Mouse (Mus musculus) limb, embryonic 10.5 days (tissue): ENCODE data around the gene Rln3. TPM values are rescaled to one million over a fixed set of nuclear protein-coding genes. Genes with fewer than 3 reads are reported as not detected.

ENCODE experiments used
- DNase-seq: peaks from one replicate; pipeline ENCODE4 v3.0.0-alpha.2; 2017; ENCODE audit warnings: low spot score
- H3K27ac ChIP-seq: fragments of 300-500 bp; sonication (generic); 2 replicates; pipeline ENCODE4 v1.5.1; 2016; ENCODE audit warnings: mild to moderate bottlenecking
- H3K27me3 ChIP-seq: fragments of 300-500 bp; sonication (generic); 2 replicates; pipeline ENCODE4 v1.6.1; 2016; ENCODE audit warnings: low read depth, mild to moderate bottlenecking; ENCODE audit not compliant: poor library complexity, severe bottlenecking
- H3K36me3 ChIP-seq: fragments of 300-500 bp; sonication (generic); 2 replicates; pipeline ENCODE4 v1.6.1; 2016; ENCODE audit warnings: mild to moderate bottlenecking, moderate library complexity
- H3K4me1 ChIP-seq: fragments of 300-500 bp; sonication (generic); 2 replicates; pipeline ENCODE4 v1.6.1; 2016
- H3K4me3 ChIP-seq: fragments of 300-500 bp; sonication (generic); 2 replicates; pipeline ENCODE4 v1.5.1; 2016; ENCODE audit warnings: mild to moderate bottlenecking, moderate library complexity
- H3K9me3 ChIP-seq: fragments of 300-500 bp; sonication (generic); replicated peaks from 2 replicates; pipeline ENCODE4 v1.6.1; 2016; ENCODE audit warnings: mild to moderate bottlenecking
- WGBS: fragments of 180-500 bp; shearing (Covaris S2); methylation state at CpG from one replicate; pipeline ENCODE4 v1.1.7; 2016; 5-methylcytosine and 5-hydroxymethylcytosine counted together
- polyA plus RNA-seq: library from polyadenylated mRNA; unstranded; fragments of >200 nt; fragmentation: Nextera tagmentation; extraction: Ambion mirVana; gene quantifications from 2 replicates; pipeline ENCODE4 v1.2.1, GENCODE M21; 2016

Gene Rln3
- polyA plus RNA-seq: not detected in 2 replicates

DNA sequence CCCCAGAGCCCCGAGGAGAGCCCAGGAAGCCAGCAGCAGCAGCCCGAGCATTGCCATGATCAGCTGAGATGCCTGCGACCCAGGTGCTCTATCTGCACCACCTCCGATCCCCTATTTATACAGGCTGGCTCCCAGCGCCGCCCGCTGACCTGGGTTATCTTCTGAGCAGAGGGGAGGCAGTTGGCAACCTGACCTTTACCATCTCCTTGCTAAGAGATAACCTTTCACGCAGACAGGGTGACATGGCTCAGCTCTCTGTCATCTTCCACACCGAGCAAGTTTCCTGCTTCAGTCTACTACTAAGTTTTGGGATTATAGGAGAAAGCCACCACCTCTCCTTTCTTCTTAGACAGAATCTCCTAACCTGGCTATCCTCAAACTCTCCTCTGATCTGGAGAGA lies at the start of gene Rln3:
Rln3 (minus strand) TSS at position 101 of the 400 bp plus-strand sequence.
- Histone ChIP-seq H3K9me3 (no peaks in the 10 kb centered on the region), H3K27ac (no peak within 1 kb of the TSS), H3K4me1 (peaks cover 24% of the 10 kb centered on the region), H3K4me3 (peak within 1 kb of the TSS; percentile 27), H3K27me3 (peaks cover 80% of the 10 kb centered on the region), H3K36me3 (no peaks in the 10 kb centered on the region)
- DNase-seq: no peak
- WGBS: 6% methylated on average over 9 of the region's 9 CpGs

- Histone ChIP-seq H3K4me3 (no peak overlapping the region), H3K36me3 (peaks cover 100% of the 10 kb centered on the region)
Observed at GRCm38 (mm10) chr8:84090585-84090984, 45.8 kb upstream of the Rln3 start.

DNA sequence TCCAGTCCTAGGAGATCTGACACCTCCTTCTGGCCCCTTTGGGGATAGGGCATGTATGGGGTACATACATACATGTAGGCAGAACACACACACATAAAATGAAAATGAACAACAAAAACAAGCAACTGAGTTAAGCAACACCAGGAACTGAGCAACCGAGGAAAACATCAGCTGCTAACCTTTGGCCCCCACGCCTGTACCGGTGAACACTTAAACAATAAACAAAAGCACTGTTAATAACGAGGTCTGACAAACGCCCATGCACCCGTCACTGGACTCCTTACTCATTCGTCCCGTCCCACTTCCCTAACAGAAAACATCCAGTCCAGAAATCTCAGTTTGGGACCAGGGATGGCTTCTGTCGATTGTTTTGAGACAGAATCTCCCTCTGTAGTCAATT lies 44.5 kb upstream of the Rln3 start:
- DNase-seq: no peak
- WGBS: 90% methylated on average over 9 of the region's 9 CpGs
- Histone ChIP-seq H3K36me3 (peaks cover 100% of the 10 kb centered on the region), H3K4me3 (no peak overlapping the region), H3K9me3 (no peaks in the 10 kb centered on the region), H3K27me3 (no peaks in the 10 kb centered on the region), H3K4me1 (peaks cover 8% of the 10 kb centered on the region), H3K27ac (no peak overlapping the region)

More at GRCm38 (mm10) chr8:84090585-84090984, 45.8 kb upstream of the Rln3 start:
- H3K4me1 ChIP-seq: no peaks in the 10 kb centered on the region
- WGBS: 91% methylated on average over 8 of the region's 8 CpGs
- no peak for DNase-seq
- no peak overlapping the region for H3K27ac ChIP-seq
- H3K9me3 ChIP-seq: no peaks in the 10 kb centered on the region
- no peaks in the 10 kb centered on the region for H3K27me3 ChIP-seq

GRCm38 (mm10) chr8:84087821-84088220 lies 43.0 kb upstream of the Rln3 start:
- H3K9me3 ChIP-seq: no peaks in the 10 kb centered on the region
- no peak overlapping the region for H3K4me3 ChIP-seq
- H3K36me3 ChIP-seq: peaks cover 100% of the 10 kb centered on the region
- WGBS: 96% methylated on average over 14 of the region's 14 CpGs
- H3K27me3 ChIP-seq: no peaks in the 10 kb centered on the region
- H3K27ac ChIP-seq: no peak overlapping the region; the same call in 1 of the 2 replicates
- DNase-seq: no peak
- H3K4me1 ChIP-seq: peaks cover 16% of the 10 kb centered on the region

DNA sequence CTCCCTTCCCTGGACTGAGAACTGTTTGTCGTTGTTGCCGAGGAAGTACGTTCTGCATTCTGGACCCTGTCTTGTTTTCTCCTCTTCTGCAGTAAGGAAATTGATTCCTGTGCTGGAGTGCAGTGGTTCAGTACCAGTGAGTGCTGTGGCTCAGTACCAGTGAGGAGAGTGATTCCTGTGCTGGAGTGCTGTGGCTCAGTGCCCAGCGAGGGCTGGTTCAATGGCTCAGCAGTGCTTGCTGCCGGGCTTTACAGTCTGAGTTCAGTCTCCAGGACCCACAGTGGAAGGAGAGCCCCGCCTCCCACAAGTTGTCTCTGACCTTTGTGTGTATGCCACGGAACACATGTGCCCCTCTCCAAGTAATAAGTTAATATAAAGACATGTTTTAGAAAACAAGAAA lies 42.4 kb upstream of the Rln3 start:
- peaks cover 16% of the 10 kb centered on the region for H3K4me1 ChIP-seq
- no peak for DNase-seq
- H3K27ac ChIP-seq: no peak overlapping the region
- H3K36me3 ChIP-seq: peaks cover 100% of the 10 kb centered on the region
- no peak overlapping the region for H3K4me3 ChIP-seq
- no peaks in the 10 kb centered on the region for H3K27me3 ChIP-seq
- WGBS: 90% methylated on average over 7 of the region's 7 CpGs
- H3K9me3 ChIP-seq: no peaks in the 10 kb centered on the region

- peaks cover 16% of the 10 kb centered on the region for H3K4me1 ChIP-seq
- no peaks in the 10 kb centered on the region for H3K27me3 ChIP-seq
- H3K27ac ChIP-seq: 0 out of 2 replicates have a peak overlapping the region, but pooled peaks have one; percentile 15
- peaks cover 98% of the 10 kb centered on the region for H3K36me3 ChIP-seq
- WGBS: 34% methylated on average over 42 of the region's 42 CpGs
- H3K4me3 ChIP-seq: 0 out of 2 replicates have a peak overlapping the region, but pooled peaks have one; percentile 15
- H3K9me3 ChIP-seq: no peaks in the 10 kb centered on the region
- no peak for DNase-seq
Observed at GRCm38 (mm10) chr8:84084341-84085115, 39.7 kb upstream of the Rln3 start.

GRCm38 (mm10) chr8:84083829-84084241 lies 39.0 kb upstream of the Rln3 start:
- no peak for DNase-seq
- Histone ChIP-seq H3K27ac (no peak overlapping the region), H3K36me3 (peaks cover 95% of the 10 kb centered on the region), H3K4me1 (peaks cover 16% of the 10 kb centered on the region), H3K9me3 (no peaks in the 10 kb centered on the region), H3K27me3 (no peaks in the 10 kb centered on the region), H3K4me3 (no peak overlapping the region)
- WGBS: 22% methylated on average over 8 of the region's 8 CpGs

GRCm38 (mm10) chr8:84079206-84079605 lies 34.4 kb upstream of the Rln3 start:
- Histone ChIP-seq H3K27me3 (no peaks in the 10 kb centered on the region), H3K36me3 (peaks cover 94% of the 10 kb centered on the region), H3K4me1 (peaks cover 28% of the 10 kb centered on the region), H3K4me3 (no peak overlapping the region), H3K27ac (no peak overlapping the region), H3K9me3 (no peaks in the 10 kb centered on the region)
- WGBS: 88% methylated on average over 5 of the region's 5 CpGs
- no peak for DNase-seq

DNA sequence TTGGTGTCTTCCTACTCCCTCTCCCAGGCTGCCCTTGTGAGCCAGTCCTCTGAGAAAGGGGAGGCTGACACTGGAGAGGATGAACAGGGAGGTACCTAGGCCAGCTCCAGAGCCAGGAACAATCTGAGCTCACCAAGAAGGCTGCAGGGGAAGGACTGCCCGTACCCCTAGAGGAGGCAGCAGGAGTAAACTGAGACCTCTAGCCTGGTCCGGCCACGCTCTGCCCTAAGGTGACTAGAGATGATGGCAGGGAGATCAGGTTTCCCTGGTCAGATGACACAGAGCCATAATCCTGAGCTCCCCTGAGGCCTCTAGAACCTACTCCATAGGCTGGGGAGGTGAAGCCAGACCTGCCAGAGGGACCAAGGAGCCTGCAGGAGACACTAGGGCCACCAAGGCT lies 32.0 kb upstream of the Rln3 start:
- H3K4me3 ChIP-seq: no peak overlapping the region
- H3K27me3 ChIP-seq: no peaks in the 10 kb centered on the region
- 0 out of 2 replicates have a peak overlapping the region, but pooled peaks have one; percentile 11 for H3K27ac ChIP-seq
- H3K4me1 ChIP-seq: peaks cover 38% of the 10 kb centered on the region
- H3K9me3 ChIP-seq: no peaks in the 10 kb centered on the region
- H3K36me3 ChIP-seq: peaks cover 75% of the 10 kb centered on the region
- DNase-seq: no peak
- WGBS: 42% methylated on average over 3 of the region's 3 CpGs

DNA sequence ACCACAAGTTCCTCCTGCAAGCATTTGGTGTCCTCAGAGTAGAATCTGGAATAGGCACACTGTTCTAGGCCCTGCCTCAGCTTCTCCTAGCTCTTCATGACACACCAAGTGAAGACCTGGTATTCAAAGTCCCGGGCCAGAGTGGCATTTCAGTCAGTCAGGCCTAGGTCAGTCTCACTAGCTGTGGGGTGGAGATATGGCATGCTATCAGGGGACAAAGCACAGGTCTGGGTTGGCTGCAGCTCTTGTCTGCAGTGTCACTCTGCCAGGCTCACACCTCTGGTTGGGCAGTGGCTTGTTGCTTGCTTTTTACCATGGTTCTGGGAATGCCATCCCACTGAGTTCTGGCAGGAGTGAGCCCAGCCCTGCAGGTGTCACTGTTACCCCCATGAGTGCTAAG lies 31.6 kb upstream of the Rln3 start:
- Histone ChIP-seq H3K9me3 (no peaks in the 10 kb centered on the region), H3K27me3 (no peaks in the 10 kb centered on the region), H3K27ac (no peak overlapping the region), H3K4me3 (no peak overlapping the region), H3K36me3 (peaks cover 73% of the 10 kb centered on the region), H3K4me1 (peaks cover 39% of the 10 kb centered on the region)
- DNase-seq: no peak
- WGBS: 97% methylated on average over 1 of the region's 1 CpGs

DNA sequence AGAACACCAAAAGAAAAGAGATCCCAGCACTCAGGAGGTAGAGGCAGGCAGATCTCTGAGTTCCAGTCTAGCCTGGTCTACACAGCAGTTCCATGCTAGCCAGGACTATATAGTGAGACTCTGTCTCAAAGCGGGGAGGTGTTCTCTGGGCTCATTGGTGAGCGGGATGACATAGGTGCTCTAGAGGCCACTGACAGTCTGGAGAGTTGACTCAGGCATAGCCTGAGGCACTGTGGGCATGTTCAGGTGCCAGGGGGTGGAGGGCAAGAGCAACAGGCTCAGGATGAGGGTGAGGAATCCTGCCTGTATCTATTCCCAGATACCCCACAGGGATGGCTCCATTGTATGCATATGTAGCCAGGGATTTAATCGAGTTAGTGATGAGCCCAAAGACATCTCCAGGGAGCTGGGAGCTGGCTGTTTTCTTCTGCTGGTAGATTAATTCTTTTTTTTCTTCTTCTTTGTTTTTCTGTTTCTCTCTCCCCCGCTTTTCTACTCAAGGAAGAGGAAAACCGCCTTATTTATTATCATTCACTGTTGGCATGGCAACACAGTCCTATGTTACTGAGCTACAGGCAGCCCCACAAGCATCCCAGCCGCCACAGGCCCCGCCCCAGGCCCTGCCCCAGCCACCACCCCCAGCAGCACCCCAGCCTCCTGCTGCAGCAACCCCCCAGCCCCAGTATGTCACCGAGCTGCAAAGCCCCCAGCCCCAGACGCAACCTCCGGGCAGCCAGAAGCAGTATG lies 28.6 kb upstream of the Rln3 start:
- H3K9me3 ChIP-seq: no peaks in the 10 kb centered on the region
- peaks cover 58% of the 10 kb centered on the region for H3K4me1 ChIP-seq
- H3K27me3 ChIP-seq: no peaks in the 10 kb centered on the region
- no peak overlapping the region for H3K27ac ChIP-seq
- no peak overlapping the region for H3K4me3 ChIP-seq
- WGBS: 69% methylated on average over 10 of the region's 10 CpGs
- peaks cover 46% of the 10 kb centered on the region for H3K36me3 ChIP-seq
- no peak for DNase-seq

GRCm38 (mm10) chr8:84072321-84072720 lies 27.5 kb upstream of the Rln3 start:
- no peak for DNase-seq
- 92% methylated on average over 10 of the region's 10 CpGs for WGBS

DNA sequence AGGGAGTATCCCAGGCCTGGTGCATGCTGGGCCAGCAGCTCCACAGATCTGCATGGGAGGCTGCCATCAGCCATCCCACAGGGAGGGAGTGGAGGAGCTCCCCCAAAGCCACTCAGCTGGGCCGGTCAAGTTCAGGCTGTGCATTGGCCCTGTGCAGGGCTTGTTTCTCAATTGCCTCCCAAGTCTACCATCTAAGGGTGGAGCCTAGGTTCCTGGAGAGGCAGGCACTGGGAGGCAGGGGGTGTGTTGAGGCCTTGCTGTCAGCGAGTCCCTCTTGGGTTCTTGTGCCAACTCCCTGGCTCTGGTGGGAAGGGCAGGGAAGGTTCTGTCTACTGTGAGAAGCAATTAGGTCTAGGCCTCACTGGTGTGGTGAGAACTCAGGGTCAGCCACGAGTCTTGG lies 27.1 kb upstream of the Rln3 start:
- no peak for DNase-seq
- no peak overlapping the region for H3K4me3 ChIP-seq
- WGBS: 70% methylated on average over 3 of the region's 3 CpGs
- H3K36me3 ChIP-seq: peaks cover 32% of the 10 kb centered on the region
- H3K27ac ChIP-seq: no peak overlapping the region
- H3K4me1 ChIP-seq: peaks cover 69% of the 10 kb centered on the region
- H3K9me3 ChIP-seq: no peaks in the 10 kb centered on the region
- no peaks in the 10 kb centered on the region for H3K27me3 ChIP-seq

More at GRCm38 (mm10) chr8:84072321-84072720, 27.5 kb upstream of the Rln3 start:
- H3K4me3 ChIP-seq: no peak overlapping the region
- H3K4me1 ChIP-seq: peaks cover 69% of the 10 kb centered on the region
- H3K9me3 ChIP-seq: no peaks in the 10 kb centered on the region
- H3K27ac ChIP-seq: no peak overlapping the region
- H3K36me3 ChIP-seq: peaks cover 36% of the 10 kb centered on the region
- no peaks in the 10 kb centered on the region for H3K27me3 ChIP-seq
